19 mouse cellular contexts compared by ENCODE assay signal in genomic region chr14:85286203-85286602, GRCm38 (mm10).
DNase-seq lines count a peak whose midpoint lies in the region; ATAC-seq lines count a peak whose summit lies in the region.
"Had no signal": no experiment of that assay in that cellular context is flagged by ENCODE, and none has a peak within 500 bp of the region (broad histone marks: within the 10 kb centered on the region; RNA-seq: fewer than 3 reads in every experiment).

No protein-coding gene starts in this region.

- intact Hi-C loops in left cerebral cortex, postnatal 14 days (cut with DNase I) = no loop called here

- ATAC-seq in megakaryocyte, adult 5-6 weeks (ENCODE audit: poor library complexity, severe bottlenecking) = peak; percentile 65
- ATAC-seq: CD4-positive, CD25-positive, alpha-beta regulatory T cell, adult 4 months; forebrain, embryonic 14.5 days; forebrain, embryonic 16.5 days had no signal

- DNase-seq in Muller cell, postnatal 12 days (ENCODE audit: inconsistent ontology term) = peak; percentile 36
- DNase-seq in heart, adult 18-20 months = no peak
- DNase-seq in right cerebral cortex, postnatal 25 days = no peak
- DNase-seq in left cerebral cortex, postnatal 14 days (ENCODE audit: low spot score in 2 of 2) = no peak
- DNase-seq: adrenal gland, adult 2 months; adrenal gland, postnatal 10 days; adrenal gland, postnatal 25 days; B cell, adult 2 months; cerebellum, adult 11 months; cerebellum, adult 18-20 months; cerebellum, adult 8-10 months; cerebellum, adult 9-11 months; cerebellum, postnatal 14 days; cerebellum, postnatal 36 days; embryo, embryonic 11 days had no signal
